Mouse (Mus musculus) embryonic facial prominence, embryonic 10.5 days (tissue): Measurements from ENCODE around the gene Rab15. TPM values are rescaled to one million over a fixed set of nuclear protein-coding genes. Genes with fewer than 3 reads are reported as not detected.
"Not testable (repeated sequence)": the region's sequence is repeated elsewhere in the genome, so short reads cannot be mapped to it uniquely, and the experiment has no call there.

Experiments used
- DNase-seq: peaks from one replicate; pipeline ENCODE4 v3.0.0-alpha.2; 2017; ENCODE audit warnings: low spot score
- H3K27ac ChIP-seq: fragments of 300-500 bp; sonication (generic); replicated peaks from 2 replicates; pipeline ENCODE4 v1.5.1; 2016; ENCODE audit warnings: mild to moderate bottlenecking
- H3K27me3 ChIP-seq: fragments of 300-500 bp; sonication (generic); replicated peaks from 2 replicates; pipeline ENCODE4 v1.6.1; 2016; ENCODE audit warnings: low read depth, mild to moderate bottlenecking; ENCODE audit not compliant: poor library complexity, severe bottlenecking
- H3K36me3 ChIP-seq: fragments of 300-500 bp; sonication (generic); replicated peaks from 2 replicates; pipeline ENCODE4 v1.6.1; 2016; ENCODE audit warnings: mild to moderate bottlenecking, moderate library complexity
- H3K4me1 ChIP-seq: fragments of 300-500 bp; sonication (generic); 2 replicates; pipeline ENCODE4 v1.6.1; 2016
- H3K4me3 ChIP-seq: fragments of 300-500 bp; sonication (generic); 2 replicates; pipeline ENCODE4 v1.5.1; 2016; ENCODE audit warnings: mild to moderate bottlenecking, moderate library complexity
- H3K9me3 ChIP-seq: fragments of 300-500 bp; sonication (generic); 2 replicates; pipeline ENCODE4 v1.6.1; 2016; ENCODE audit warnings: mild to moderate bottlenecking
- WGBS: fragments of 180-500 bp; shearing (Covaris S2); methylation state at CpG from one replicate; pipeline ENCODE4 v1.1.7; 2016; 5-methylcytosine and 5-hydroxymethylcytosine counted together
- polyA plus RNA-seq: library from polyadenylated mRNA; unstranded; fragments of >200 nt; fragmentation: Nextera tagmentation; extraction: Ambion mirVana; gene quantifications from 2 replicates; pipeline ENCODE4 v1.2.1, GENCODE M21; 2016

Gene Rab15
- polyA plus RNA-seq, 1 experiment from 2014 or later = 17.3 TPM

GRCm38 (mm10) chr12:76814120-76814519 lies 8.6 kb downstream of the Rab15 start:
- H3K27ac ChIP-seq = no peak overlapping the region
- H3K9me3 ChIP-seq = no peaks in the 10 kb centered on the region
- H3K36me3 ChIP-seq = no peaks in the 10 kb centered on the region
- peaks cover 18% of the 10 kb centered on the region for H3K27me3 ChIP-seq
- H3K4me3 ChIP-seq = no peak overlapping the region
- peaks cover 36% of the 10 kb centered on the region for H3K4me1 ChIP-seq
- 84% methylated on average over 2 of the region's 2 CpGs for WGBS
- DNase-seq = no peak

- DNase-seq = no peak
- H3K4me3 ChIP-seq = no peak overlapping the region
- H3K36me3 ChIP-seq = no peaks in the 10 kb centered on the region
- H3K9me3 ChIP-seq = no peaks in the 10 kb centered on the region
- H3K4me1 ChIP-seq = peaks cover 30% of the 10 kb centered on the region
- peaks cover 12% of the 10 kb centered on the region; the same call in 1 of the 2 replicates for H3K27me3 ChIP-seq
- H3K27ac ChIP-seq = no peak overlapping the region
- 82% methylated on average over 10 of the region's 10 CpGs for WGBS
Observed at GRCm38 (mm10) chr12:76813543-76813942, 9.2 kb downstream of the Rab15 start.

DNA sequence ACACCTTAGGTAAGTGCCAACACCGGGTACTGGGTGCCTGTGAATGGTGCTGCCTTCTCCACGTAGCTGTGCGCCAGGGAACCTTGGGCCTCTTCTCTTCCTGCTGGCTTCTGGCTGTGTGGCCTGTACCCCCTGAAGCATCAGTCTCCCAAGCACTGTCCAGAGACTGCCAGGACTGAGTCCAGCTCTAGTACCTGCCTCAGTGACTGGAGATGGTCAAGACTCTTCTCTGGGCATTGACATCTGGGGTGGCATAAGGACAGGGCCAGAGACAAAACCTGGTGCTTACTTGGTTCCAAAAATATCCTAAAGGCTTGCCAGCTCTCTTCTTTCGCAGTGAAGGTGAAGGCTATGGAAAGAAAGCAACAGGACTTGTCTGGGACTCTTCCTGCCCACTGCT lies 11.7 kb downstream of the Rab15 start:
- Histone ChIP-seq H3K4me1 (peaks cover 5% of the 10 kb centered on the region; the same call in 1 of the 2 replicates), H3K36me3 (no peaks in the 10 kb centered on the region), H3K9me3 (no peaks in the 10 kb centered on the region), H3K4me3 (no peak overlapping the region), H3K27ac (no peak overlapping the region), H3K27me3 (0 out of 2 replicates have a peak, but pooled peaks cover under 1% of the 10 kb centered on the region)
- DNase-seq = no peak
- WGBS = 94% methylated on average over 4 of the region's 4 CpGs

- no peaks in the 10 kb centered on the region for H3K36me3 ChIP-seq
- DNase-seq = no peak
- 92% methylated on average over 5 of the region's 5 CpGs for WGBS
- no peaks in the 10 kb centered on the region for H3K27me3 ChIP-seq
- no peak overlapping the region for H3K4me3 ChIP-seq
- no peaks in the 10 kb centered on the region for H3K9me3 ChIP-seq
- H3K4me1 ChIP-seq = peaks cover 3% of the 10 kb centered on the region; the same call in 1 of the 2 replicates
- H3K27ac ChIP-seq = no peak overlapping the region
Observed at GRCm38 (mm10) chr12:76810491-76810890, 12.2 kb downstream of the Rab15 start.

DNA sequence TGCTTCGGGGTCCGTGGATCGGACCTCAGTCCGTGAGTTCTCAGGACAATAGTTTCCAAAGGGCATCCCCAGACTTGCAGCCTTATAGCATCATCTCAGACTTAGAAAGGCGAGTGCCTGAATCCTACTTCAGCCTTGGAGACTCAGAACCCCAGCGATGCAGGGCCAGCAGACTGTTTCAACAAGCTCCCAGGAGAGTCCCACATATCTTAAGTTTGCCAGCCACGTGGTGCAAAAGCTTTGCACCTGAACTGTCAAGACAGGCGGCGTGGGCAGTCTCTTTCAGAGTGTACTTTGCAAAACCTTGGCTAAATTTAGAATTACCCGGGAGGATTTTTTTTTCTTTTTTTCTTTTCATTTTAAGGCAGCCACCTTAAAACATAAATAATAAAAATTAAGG lies 14.9 kb downstream of the Rab15 start:
- no peaks in the 10 kb centered on the region for H3K36me3 ChIP-seq
- H3K9me3 ChIP-seq = no peaks in the 10 kb centered on the region
- H3K4me1 ChIP-seq = no peaks in the 10 kb centered on the region
- H3K27ac ChIP-seq = no peak overlapping the region
- DNase-seq = no peak
- 0 out of 2 replicates have a peak, but pooled peaks cover 7% of the 10 kb centered on the region for H3K27me3 ChIP-seq
- WGBS = 83% methylated on average over 10 of the region's 10 CpGs
- no peak overlapping the region for H3K4me3 ChIP-seq

- Histone ChIP-seq H3K9me3 (no peaks in the 10 kb centered on the region), H3K27ac (no peak overlapping the region), H3K4me3 (no peak overlapping the region), H3K4me1 (no peaks in the 10 kb centered on the region), H3K36me3 (no peaks in the 10 kb centered on the region), H3K27me3 (0 out of 2 replicates have a peak, but pooled peaks cover 7% of the 10 kb centered on the region)
- WGBS = 89% methylated on average over 10 of the region's 10 CpGs
- no peak for DNase-seq
Observed at GRCm38 (mm10) chr12:76805056-76805811, 17.5 kb downstream of the Rab15 start.

- H3K27me3 ChIP-seq = peaks cover 17% of the 10 kb centered on the region; the same call in 1 of the 2 replicates
- 62% methylated on average over 7 of the region's 7 CpGs for WGBS
- H3K27ac ChIP-seq = no peak overlapping the region
Observed at GRCm38 (mm10) chr12:76803700-76804252, 18.9 kb downstream of the Rab15 start.

GRCm38 (mm10) chr12:76803028-76803427 lies 19.7 kb downstream of the Rab15 start:
- WGBS = 89% methylated on average over 10 of the region's 10 CpGs
- H3K27ac ChIP-seq = no peak overlapping the region
- H3K4me1 ChIP-seq = peaks cover 18% of the 10 kb centered on the region
- no peak overlapping the region for H3K4me3 ChIP-seq
- H3K36me3 ChIP-seq = no peaks in the 10 kb centered on the region
- peaks cover 17% of the 10 kb centered on the region; the same call in 1 of the 2 replicates for H3K27me3 ChIP-seq
- no peak for DNase-seq
- no peaks in the 10 kb centered on the region for H3K9me3 ChIP-seq

More at GRCm38 (mm10) chr12:76803700-76804252, 18.9 kb downstream of the Rab15 start:
- peak; percentile 50 for DNase-seq
- no peak overlapping the region for H3K4me3 ChIP-seq
- H3K4me1 ChIP-seq = peaks cover 13% of the 10 kb centered on the region
- H3K9me3 ChIP-seq = no peaks in the 10 kb centered on the region
- H3K36me3 ChIP-seq = no peaks in the 10 kb centered on the region

DNA sequence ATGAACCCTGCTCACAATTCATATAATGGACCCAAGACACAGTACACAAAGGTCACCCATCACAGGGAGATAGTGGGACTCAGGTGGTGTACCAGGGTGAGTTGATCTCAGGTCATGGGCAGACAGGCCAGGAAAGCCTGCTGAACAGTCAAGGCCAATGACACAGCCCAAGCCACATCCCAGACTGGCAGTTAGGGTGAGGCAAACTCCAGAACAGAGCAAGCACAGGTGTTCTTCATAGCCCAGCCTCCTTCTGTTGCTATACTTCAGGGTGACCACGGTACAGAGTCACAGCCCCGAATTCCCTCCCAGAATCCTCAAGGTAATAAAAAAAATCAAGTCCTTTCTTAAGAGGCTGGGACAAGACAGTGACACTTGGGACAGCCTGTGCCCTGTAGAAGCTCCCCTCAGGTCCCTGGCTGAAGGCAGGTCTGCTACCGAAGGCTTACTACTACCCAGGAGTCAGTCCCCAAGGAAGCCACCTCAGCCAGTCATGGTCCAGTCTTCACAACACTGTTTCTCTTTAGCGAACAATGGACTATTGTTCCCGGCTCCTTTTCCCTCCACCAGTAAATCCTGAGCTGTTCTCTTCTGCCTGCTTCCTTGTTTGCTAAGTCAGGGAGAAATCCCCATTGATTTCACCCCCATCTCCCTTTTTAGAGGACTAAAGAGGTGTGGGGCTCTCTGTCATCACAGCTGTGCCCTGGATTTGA lies 24.5 kb downstream of the Rab15 start:
- no peak overlapping the region for H3K4me3 ChIP-seq
- 51% methylated on average over 5 of the region's 5 CpGs for WGBS
- peaks cover 22% of the 10 kb centered on the region for H3K4me1 ChIP-seq
- no peak for DNase-seq
- H3K9me3 ChIP-seq = no peaks in the 10 kb centered on the region
- H3K27ac ChIP-seq = no peak overlapping the region
- no peaks in the 10 kb centered on the region for H3K36me3 ChIP-seq
- peaks cover 10% of the 10 kb centered on the region; the same call in 1 of the 2 replicates for H3K27me3 ChIP-seq

- DNase-seq = no peak
- Histone ChIP-seq H3K27me3 (peaks cover 10% of the 10 kb centered on the region; the same call in 1 of the 2 replicates), H3K4me1 (peaks cover 22% of the 10 kb centered on the region), H3K36me3 (no peaks in the 10 kb centered on the region), H3K4me3 (no peak overlapping the region), H3K27ac (no peak overlapping the region), H3K9me3 (no peaks in the 10 kb centered on the region)
- WGBS = 86% methylated on average over 7 of the region's 7 CpGs
Observed at GRCm38 (mm10) chr12:76796938-76797539, 25.7 kb downstream of the Rab15 start.

DNA sequence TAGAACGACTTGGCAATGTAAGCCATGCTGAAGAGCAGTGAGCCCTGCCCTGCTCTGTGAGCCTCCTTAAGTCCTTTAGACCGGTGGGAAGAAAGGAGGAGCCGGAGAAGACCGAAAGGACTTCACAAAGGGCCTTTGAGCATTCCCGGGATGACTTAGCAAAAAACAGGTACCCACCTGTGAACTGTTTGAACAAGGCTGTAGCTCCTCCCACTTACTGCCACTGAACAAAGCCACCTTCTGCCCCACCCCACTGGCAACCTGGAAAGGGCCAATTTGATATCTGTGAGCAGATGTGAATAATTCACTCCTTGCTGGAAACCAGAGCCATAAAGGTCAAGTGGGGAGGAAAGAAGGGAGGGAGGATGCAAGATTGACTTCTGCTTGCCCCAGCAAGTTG lies 27.4 kb downstream of the Rab15 start, which contains the start of gene Gpx2:
Gpx2 (minus strand) TSS at position 205 of the 400 bp plus-strand sequence.
- 77% methylated on average over 5 of the region's 5 CpGs for WGBS
- DNase-seq = no peak
- H3K4me1 ChIP-seq = peaks cover 22% of the 10 kb centered on the region
- H3K27ac ChIP-seq = no peak within 1 kb of the TSS
- H3K4me3 ChIP-seq = no peak within 1 kb of the TSS
- no peaks in the 10 kb centered on the region for H3K36me3 ChIP-seq
- no peaks in the 10 kb centered on the region for H3K9me3 ChIP-seq
- peaks cover 10% of the 10 kb centered on the region; the same call in 1 of the 2 replicates for H3K27me3 ChIP-seq

DNA sequence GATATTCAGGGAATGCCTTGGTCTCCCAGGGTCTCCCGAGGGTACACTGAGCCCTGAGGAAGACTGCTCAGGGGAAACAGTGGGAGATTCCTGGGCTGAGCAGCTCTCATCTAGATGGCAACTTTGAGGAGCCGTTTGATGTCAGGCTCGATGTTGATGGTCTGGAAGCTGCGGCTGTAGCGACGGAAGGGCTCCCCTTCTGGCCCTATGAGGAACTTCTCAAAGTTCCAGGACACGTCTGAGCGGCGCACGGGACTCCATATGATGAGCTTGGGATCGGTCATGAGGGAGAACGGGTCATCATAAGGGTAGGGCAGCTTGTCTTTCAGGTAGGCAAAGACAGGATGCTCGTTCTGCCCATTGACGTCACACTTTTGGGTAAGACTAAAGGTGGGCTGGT lies 30.2 kb downstream of the Rab15 start:
- WGBS = 54% methylated on average over 14 of the region's 14 CpGs
- H3K27ac ChIP-seq, H3K27me3 ChIP-seq, H3K4me3 ChIP-seq, H3K36me3 ChIP-seq, H3K4me1 ChIP-seq, DNase-seq, H3K9me3 ChIP-seq: not testable (repeated sequence)
